In the genomic region with DNA sequence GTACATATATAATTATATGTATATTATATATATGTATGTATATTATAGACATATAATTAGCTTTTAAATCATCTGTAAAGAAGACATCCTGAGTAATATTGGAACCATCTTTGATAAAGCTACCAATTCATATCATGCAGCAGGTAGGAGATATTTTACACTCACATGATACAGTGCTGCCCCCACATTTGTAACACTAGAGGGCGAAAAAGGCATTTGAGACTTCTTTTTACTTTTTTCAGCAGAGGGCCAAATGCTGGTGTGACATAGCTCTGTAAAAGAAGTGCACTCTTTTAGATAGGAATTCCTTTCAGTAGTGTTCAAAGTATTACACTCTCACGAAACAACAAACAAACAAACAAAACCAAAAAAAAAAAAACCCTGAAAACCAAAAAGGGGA, we compare ENCODE assay signal across 8 mouse cellular contexts. TPM values are rescaled to one million over a fixed set of nuclear protein-coding genes. Genes with fewer than 3 reads are reported as not detected.
A peak's percentile ranks its signal among the peaks of the same experiment; 100 is the strongest.
DNase-seq lines count a peak whose midpoint lies in the region; ATAC-seq lines count a peak whose summit lies in the region.

No protein-coding gene starts in this region.

- no peak for DNase-seq in frontal cortex, postnatal 14 days (ENCODE audit: low spot score in 2 of 2)
- DNase-seq in right cerebral cortex, adult 2 months (ENCODE audit: low spot score in 2 of 2), result peak; percentile 45 to 48
- no peak for DNase-seq in right cerebral cortex, postnatal 25 days
- peak; percentile 51 for DNase-seq in c-Kit-positive CD71-positive TER-119-positive erythroid progenitor cells, embryonic 14.5 days (ENCODE audit: low spot score)
- DNase-seq in induced T-regulatory cell, adult 2 months (ENCODE audit: low read depth), result peak; percentile 76
- DNase-seq in lung, postnatal 10 days, result peak; percentile 69

- peak; percentile 44; the same call in 1 of the 2 replicates for ATAC-seq in frontal cortex, adult (ENCODE audit: low TSS enrichment)
- no peak for ATAC-seq in erythroblast, adult 5-6 weeks (replicated peaks; ENCODE audit: low FRiP score, poor library complexity, severe bottlenecking)

RNA-seq across cellular contexts. Expression of a gene that starts 0.9 kb away (rescaled TPM):
- 1.3 and 7.7 TPM in 2 replicates for total RNA-seq in erythroblast, adult 5-6 weeks (2015; ENCODE audit: low replicate concordance)
- total RNA-seq in erythroblast, adult 5-6 weeks (2017; ENCODE audit: low replicate concordance), result 2.0 and 2.4 TPM in 2 replicates

RNA-seq across cellular contexts. Expression of a gene that starts 1.1 kb away (rescaled TPM):
- not detected in 2 replicates for total RNA-seq in erythroblast, adult 5-6 weeks (2015; ENCODE audit: low replicate concordance)
- 3.3 TPM in 1 of 2 replicates, not detected in the other for total RNA-seq in erythroblast, adult 5-6 weeks (2017; ENCODE audit: low replicate concordance)

RNA-seq across cellular contexts. Expression of a gene that starts 16.1 kb away (rescaled TPM):
- total RNA-seq in erythroblast, adult 5-6 weeks (2015; ENCODE audit: low replicate concordance), result not detected in 2 replicates
- total RNA-seq in erythroblast, adult 5-6 weeks (2017; ENCODE audit: low replicate concordance), result not detected in 2 replicates

Comparison
In these comparisons a context has a peak if more than half of its experiments do, and no peak if none do; other contexts are left out.
1. DNase-seq: peak in right cerebral cortex, adult 2 months (2 of 2), c-Kit-positive CD71-positive TER-119-positive erythroid progenitor cells, embryonic 14.5 days (single experiment), induced T-regulatory cell, adult 2 months (single experiment) and lung, postnatal 10 days (single experiment); none in frontal cortex, postnatal 14 days (0 of 2) and right cerebral cortex, postnatal 25 days (single experiment).